Mouse (Mus musculus): ENCODE data around the gene Rmi2.
"Not testable (repeated sequence)": the region's sequence is repeated elsewhere in the genome, so short reads cannot be mapped to it uniquely, and the experiment has no call there.

The Rmi2 gene

DNA sequence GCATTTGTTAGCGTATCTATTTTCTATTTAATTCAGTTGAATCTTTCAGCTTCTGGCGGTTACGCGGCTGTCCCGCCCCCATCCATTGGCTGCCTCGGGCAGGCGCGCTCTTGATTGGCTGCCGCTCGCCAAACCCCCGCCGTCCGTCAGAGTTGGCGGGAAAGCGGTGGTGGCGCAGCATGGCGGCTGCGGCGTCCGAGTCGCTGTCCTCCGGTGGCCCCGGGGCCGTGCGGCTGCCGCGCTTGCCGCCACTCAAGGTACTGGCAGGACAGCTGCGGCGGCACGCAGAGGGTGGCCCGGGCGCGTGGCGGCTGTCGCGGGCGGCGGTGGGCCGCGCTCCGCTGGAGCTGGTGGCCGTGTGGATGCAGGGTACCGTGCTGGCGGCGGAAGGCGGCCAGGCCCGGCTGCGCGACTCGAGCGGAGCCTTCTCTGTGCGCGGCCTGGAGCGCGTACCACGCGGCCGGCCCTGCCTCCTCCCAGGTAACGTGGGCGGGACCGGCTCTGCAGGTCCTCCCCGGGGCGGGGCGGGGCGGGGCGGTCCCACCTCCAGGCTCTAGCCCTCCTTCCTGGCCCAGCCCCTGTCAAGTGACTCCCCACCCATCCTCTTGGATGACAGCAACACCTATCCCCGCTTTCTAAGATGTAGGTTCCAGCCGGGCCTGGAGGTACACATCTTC, at the start of gene Rmi2:
TSS of gene Rmi2 (plus strand) at position 149 of the 677 bp plus-strand sequence.
- DNase-seq (ENCODE audit: low spot score in 2 of 2): peak; percentile 36 to 79

GRCm38 (mm10) chr16:10785371-10786231, 49.3 kb upstream of the Rmi2 start, which contains the start of gene Socs1:
Gene Socs1, minus strand, starts transcription at chr16:10785536.
- DNase-seq (ENCODE audit: low spot score in 2 of 2): peak; percentile 60 to 71

- DNase-seq (ENCODE audit: low spot score in 2 of 2): peak; percentile 54 to 75
Measured at GRCm38 (mm10) chr16:10786288-10786687, 48.6 kb upstream of the Rmi2 start.

GRCm38 (mm10) chr16:10786782-10787547, 47.9 kb upstream of the Rmi2 start:
- no peak for DNase-seq (ENCODE audit: low spot score in 2 of 2)

- no peak for DNase-seq (ENCODE audit: low spot score in 2 of 2)
Measured at GRCm38 (mm10) chr16:10787548-10788058, 47.3 kb upstream of the Rmi2 start.

DNA sequence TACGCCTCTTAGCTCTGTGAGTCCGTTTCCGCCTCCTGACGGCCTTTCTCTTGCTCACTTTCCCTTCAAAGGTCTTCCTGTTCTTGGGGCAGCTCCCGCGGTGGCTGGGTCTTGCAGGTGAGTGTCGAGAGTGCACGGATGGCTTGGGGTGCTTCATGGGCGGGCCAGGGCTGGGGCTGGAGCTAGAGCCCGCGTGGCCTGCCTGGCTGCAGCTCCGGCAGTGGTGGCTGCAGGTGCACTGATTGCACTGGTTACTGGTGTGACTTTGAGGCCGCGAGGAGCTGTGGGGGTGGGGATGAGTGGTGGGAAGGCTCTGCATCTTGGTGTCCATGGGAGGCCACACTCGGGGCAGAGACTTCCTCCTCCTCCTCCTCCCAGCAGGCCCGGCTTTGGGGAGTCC, 46.6 kb upstream of the Rmi2 start, which contains the start of gene Tnp2:
TSS of gene Tnp2 (minus strand) at position 390 of the 400 bp plus-strand sequence.
- no peak for DNase-seq (ENCODE audit: low spot score in 2 of 2)

- no peak for DNase-seq (ENCODE audit: low spot score in 2 of 2)
Measured at GRCm38 (mm10) chr16:10788866-10789265, 46.0 kb upstream of the Rmi2 start.

DNA sequence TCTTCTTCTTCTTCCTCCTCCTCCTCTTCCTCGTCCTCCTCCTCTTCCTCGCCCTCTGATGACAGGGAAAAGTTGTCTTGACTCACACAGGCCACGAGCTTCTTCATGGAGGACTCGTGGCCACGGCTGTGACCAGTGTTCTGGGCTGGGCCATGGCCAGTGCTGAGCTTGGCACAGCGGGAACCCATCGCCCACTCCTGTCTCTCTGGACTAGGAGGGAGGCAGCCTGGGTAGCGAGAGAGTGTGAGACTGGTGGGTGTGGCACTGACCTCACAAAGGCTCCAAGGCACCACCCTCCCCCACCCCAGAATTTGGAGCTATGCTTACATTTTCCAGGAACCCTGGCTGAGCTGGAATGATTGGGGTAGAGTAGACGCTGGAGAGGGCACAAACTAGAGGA, 44.2 kb upstream of the Rmi2 start, which contains the start of gene Prm3:
TSS of gene Prm3 (minus strand) at position 213 of the 400 bp plus-strand sequence.
- DNase-seq (ENCODE audit: low spot score in 2 of 2): no peak

GRCm38 (mm10) chr16:10796034-10796433, 38.8 kb upstream of the Rmi2 start, which contains the start of gene Prm2:
Gene Prm2, minus strand, starts transcription at chr16:10796134.
- DNase-seq (ENCODE audit: low spot score in 2 of 2): no peak

DNA sequence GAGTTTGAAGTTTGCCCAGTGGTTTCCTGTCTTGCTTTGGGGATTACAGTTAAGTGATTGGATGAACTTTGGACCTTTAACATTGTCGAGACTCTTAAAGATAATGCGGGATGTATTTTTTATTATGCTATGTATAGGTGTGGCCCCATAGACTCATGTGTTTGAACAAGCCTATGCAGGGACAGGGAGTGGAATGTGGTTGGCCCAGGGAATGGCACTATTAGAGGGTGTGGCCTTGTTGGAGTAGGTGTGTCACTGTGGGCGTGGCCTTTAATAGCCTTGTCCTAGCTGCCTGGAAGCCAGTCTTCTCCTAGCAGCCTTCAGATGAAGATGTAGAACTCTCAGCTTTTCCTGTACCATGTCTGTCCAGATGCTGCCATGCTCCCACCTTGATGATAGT, 32.4 kb upstream of the Rmi2 start:
- DNase-seq (ENCODE audit: low spot score in 2 of 2): not testable (repeated sequence)

DNA sequence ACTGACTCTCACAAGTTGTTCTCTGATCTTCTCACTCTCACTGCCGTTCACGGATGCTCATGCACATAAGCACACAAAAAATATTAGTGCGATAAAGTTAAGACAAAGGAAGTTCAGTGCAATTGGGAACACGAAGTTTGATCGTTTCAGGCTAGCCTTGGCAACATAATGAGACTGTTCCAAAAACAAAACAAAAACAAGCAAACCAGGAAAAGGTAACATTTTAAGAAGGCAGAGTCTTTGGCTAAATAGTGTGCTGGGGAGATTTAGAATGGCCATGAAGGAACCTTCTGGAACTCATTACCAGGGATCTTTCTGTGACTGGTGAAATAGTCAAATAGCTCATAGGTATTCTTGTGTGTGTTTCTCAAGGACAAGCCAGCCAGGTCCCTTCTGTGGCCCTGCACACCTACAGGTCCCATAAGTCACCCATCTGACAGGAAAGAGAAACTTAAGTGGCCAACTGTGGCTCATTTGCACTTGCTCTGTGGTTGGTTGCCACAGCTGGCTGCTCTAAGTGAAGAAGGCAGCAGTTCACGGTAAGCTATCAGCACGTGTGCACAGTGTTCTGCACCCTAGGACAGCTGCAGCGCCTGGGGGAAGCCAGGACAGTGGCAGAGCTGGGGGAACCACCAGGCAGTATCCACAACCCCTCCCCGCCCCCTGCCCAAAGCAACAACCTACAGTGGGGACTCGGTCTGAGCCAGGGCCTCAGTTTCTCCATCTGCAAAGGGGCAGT, 28.9 kb upstream of the Rmi2 start, which contains the start of gene Prm1:
TSS of gene Prm1 (minus strand) at position 51 of the 739 bp plus-strand sequence.
- DNase-seq (ENCODE audit: low spot score in 2 of 2): no peak

DNA sequence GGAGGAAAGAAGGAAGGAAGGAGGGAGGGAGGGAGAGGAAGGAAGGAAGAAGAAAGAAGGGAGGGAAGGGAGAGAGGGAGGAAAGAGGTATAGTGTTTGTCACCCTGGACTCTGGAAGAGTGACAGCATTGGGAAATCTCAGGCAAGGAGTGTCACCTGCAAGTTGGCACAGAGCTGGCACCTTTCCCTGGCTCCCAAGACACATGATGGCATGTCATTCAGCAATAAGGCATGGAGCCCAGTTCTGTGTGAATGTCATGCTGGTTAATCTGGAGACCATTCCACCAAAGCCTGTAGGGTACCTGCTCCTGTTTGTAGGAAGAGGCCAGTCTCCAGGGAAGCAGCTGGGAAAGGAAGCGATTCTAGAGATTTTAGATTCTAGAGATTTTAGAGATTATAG, 24.5 kb upstream of the Rmi2 start:
- DNase-seq (ENCODE audit: low spot score in 2 of 2): no peak

DNA sequence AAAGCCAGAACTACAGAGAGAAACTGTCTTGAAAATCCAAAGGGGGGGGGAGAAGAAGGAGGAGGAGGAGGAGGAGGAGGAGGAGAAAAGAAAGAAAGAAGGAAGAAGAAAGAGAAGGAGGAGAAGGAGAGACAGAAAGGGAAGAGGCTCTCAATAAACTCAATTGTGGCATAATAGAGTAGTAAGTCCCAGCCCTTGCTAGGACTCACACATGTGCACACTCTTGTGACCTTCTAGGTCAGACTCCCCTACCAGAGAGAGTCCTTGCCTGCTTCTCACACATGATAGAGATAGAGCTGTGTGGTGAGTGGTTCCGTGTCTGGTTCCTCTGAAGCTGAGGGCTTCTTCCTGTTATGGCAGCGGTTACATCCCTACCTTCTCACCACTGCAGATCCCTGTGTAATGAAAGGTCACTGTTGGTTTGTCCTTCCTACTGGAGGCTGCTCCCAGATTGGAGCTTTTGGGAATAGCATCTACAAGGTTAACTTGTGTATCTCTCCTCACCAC, 21.9 kb upstream of the Rmi2 start, which contains the start of gene Gm11172:
TSS of gene Gm11172 (plus strand) at position 51 of the 507 bp plus-strand sequence.
- no peak for DNase-seq (ENCODE audit: low spot score in 2 of 2)

- no peak for DNase-seq (ENCODE audit: low spot score in 2 of 2)
Measured at GRCm38 (mm10) chr16:10813726-10814125, 21.1 kb upstream of the Rmi2 start.

GRCm38 (mm10) chr16:10814864-10815263, 20.0 kb upstream of the Rmi2 start:
- DNase-seq (ENCODE audit: low spot score in 2 of 2): no peak

DNA sequence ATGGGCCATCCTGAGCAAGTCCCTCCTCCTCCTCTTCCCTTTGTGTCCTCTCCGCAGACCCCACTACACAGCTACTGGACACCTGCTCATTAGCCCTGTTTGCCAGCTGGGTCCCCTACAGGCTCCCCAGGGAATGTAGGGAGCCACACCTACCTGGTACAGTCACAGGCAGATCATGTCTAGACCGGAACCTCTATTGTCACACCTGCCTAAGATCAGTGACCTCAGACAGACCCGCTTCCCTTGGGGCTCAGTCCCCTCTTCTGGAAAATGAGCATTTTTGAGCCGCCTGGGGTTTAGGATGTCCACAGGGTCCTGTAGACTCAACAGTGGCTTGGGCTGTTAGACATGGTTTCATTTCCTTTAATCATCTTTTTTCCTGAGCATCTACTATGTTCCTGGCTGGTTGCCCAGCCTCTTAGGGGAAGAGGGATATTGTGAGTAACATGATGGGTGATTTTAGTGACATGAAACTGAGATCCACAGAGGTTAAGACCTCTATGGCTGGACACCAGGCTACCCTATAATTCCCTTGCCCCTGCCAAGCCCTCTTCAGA, 16.2 kb upstream of the Rmi2 start:
- no peak for DNase-seq (ENCODE audit: low spot score in 2 of 2)

GRCm38 (mm10) chr16:10819966-10820365, 14.9 kb upstream of the Rmi2 start:
- no peak for DNase-seq (ENCODE audit: low spot score in 2 of 2)

DNA sequence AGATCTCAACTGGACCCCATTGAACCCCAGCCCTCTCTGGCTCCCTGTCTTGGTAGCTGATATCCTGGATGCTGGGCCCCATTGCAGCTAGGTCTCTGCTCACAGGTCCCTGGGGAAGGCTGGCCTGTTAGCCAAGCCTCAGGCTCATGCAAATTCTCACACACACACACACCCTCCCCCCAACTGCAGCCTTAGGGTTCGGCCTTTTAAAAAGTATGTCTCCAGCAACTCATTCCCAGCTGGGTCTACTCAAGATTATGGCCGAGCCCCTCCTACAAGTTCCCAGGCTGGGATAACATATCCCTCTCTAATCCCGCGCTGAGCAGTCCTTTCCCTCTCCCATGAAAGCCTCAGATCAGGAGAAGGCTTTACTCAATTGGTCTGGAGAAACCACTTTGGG, 13.5 kb upstream of the Rmi2 start:
- DNase-seq (ENCODE audit: low spot score in 2 of 2): no peak

GRCm38 (mm10) chr16:10824536-10824935, 10.3 kb upstream of the Rmi2 start:
- no peak for DNase-seq (ENCODE audit: low spot score in 2 of 2)

GRCm38 (mm10) chr16:10825840-10826239, 9.0 kb upstream of the Rmi2 start:
- no peak for DNase-seq (ENCODE audit: low spot score in 2 of 2)

All from frontal cortex, postnatal 14 days (tissue).